Mouse (Mus musculus) large intestine, adult 2 months (tissue): ENCODE results near the gene Prkar1a. TPM values are rescaled to one million over a fixed set of nuclear protein-coding genes. Genes with fewer than 3 reads are reported as not detected.

Source experiments
- polyA plus RNA-seq: library from polyadenylated mRNA; depleted of rRNA; stranded (reverse); fragments of >200 nt; gene quantifications from 2 replicates; pipeline ENCODE4 v1.2.3, GENCODE M21; 2012; rRNA removed

Gene Prkar1a
- polyA plus RNA-seq, 1 experiment, result 43.8 TPM

Other genes with a start within 250 kb of the Prkar1a start
- not detected in 2 replicates for gene 9930022D16Rik, start 235.5 kb upstream of the Prkar1a start, polyA plus RNA-seq
- gene Amz2, start 223.5 kb upstream of the Prkar1a start, polyA plus RNA-seq, result 26.4 and 28.0 TPM in 2 replicates
- 2.3 and 3.2 TPM in 2 replicates for gene Arsg, start 176.0 kb upstream of the Prkar1a start, polyA plus RNA-seq
- gene Slc16a6, start 175.8 kb upstream of the Prkar1a start, polyA plus RNA-seq, result 2.6 and 2.9 TPM in 2 replicates
- gene Wipi1, start 37.4 kb upstream of the Prkar1a start, polyA plus RNA-seq, result 7.4 and 10.9 TPM in 2 replicates
- gene Fam20a, start 72.9 kb downstream of the Prkar1a start, polyA plus RNA-seq, result 16.3 and 22.0 TPM in 2 replicates
- gene 1700012B07Rik, start 178.6 kb downstream of the Prkar1a start, polyA plus RNA-seq, result 0.06 TPM in 1 of 2 replicates, not detected in the other